Mouse (Mus musculus): ENCODE results near the gene Ttc7b. TPM values are rescaled to one million over a fixed set of nuclear protein-coding genes. Genes with fewer than 3 reads are reported as not detected.

The Ttc7b gene
- total and polyA plus RNA-seq, 3 experiments: 11.7 to 23.7 TPM; not detected in 1

DNA sequence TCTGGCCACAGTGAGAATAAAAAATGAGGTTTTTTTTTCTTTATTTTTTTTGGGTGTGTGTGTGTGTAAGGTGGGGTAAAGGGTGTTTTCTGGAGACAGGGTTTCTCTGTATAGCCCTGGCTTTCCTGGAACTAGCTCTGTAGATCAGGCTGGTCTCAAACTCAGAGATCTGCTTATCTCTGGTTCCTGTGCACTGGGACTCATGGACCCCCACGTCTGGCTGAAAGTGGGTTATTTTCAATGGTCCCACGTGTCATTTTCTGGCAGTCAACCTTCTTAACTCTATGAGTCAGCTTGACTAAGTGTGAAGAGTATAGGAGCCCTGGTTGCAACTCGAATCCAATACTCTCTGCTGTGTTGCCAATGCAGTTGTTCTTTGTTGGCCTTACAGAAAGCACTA is 127.1 kb downstream of the Ttc7b start:
- no peaks in the 10 kb centered on the region for H3K79me2 ChIP-seq (ENCODE audit: control insufficient read depth, insufficient read depth, low read length, poor library complexity)
- no peaks in the 10 kb centered on the region for H3K36me3 ChIP-seq (ENCODE audit: control insufficient read depth in 1 of 2, insufficient read depth in 2 of 2, low read length in 2 of 2)
- DNase-seq (ENCODE audit: low read depth, low spot score): no peak
- no peaks in the 10 kb centered on the region for H3K27me3 ChIP-seq (ENCODE audit: control insufficient read depth in 1 of 2, insufficient read depth in 2 of 2, low read length in 2 of 2)
- H3K9ac ChIP-seq (ENCODE audit: control insufficient read depth, low read depth, low read length, poor library complexity, severe bottlenecking): no peak overlapping the region
- H3K27ac ChIP-seq (ENCODE audit: control insufficient read depth, low read depth, low read length): no peak overlapping the region
- no peaks in the 10 kb centered on the region for H3K4me1 ChIP-seq (ENCODE audit: control insufficient read depth in 1 of 2, insufficient read depth in 2 of 2, low read length in 2 of 2)
- no peaks in the 10 kb centered on the region for H3K9me3 ChIP-seq (replicated peaks; ENCODE audit: insufficient read depth, low read length)
- no peak overlapping the region for H3K4me3 ChIP-seq (ENCODE audit: control insufficient read depth in 1 of 2, insufficient read depth in 1 of 2, low read depth in 2 of 2, low read length in 2 of 2)
- TF ChIP-seq BHLHE40 (IDR thresholded peaks at IDR 0.05; ENCODE audit: borderline replicate concordance, low read depth, low read length) (no peak), NRF1 (IDR thresholded peaks at IDR 0.05; ENCODE audit: insufficient read depth, low read depth, low read length, poor library complexity, severe bottlenecking) (no peak), ZC3H11A (IDR thresholded peaks at IDR 0.05; ENCODE audit: low read depth, low read length) (no peak), MAZ (IDR thresholded peaks at IDR 0.05; ENCODE audit: low read depth, low read length) (no peak), KAT2A (conservative IDR thresholded peaks at IDR 0.05; ENCODE audit: low read depth, low read length) (no peak), MYB (IDR thresholded peaks at IDR 0.05; ENCODE audit: low read depth, low read length) (no peak), GABPA (IDR thresholded peaks at IDR 0.05; ENCODE audit: low read depth, low read length) (no peak), TBP (IDR thresholded peaks at IDR 0.05; ENCODE audit: low read depth, low read length) (no peak), ZNF384 (IDR thresholded peaks at IDR 0.05; ENCODE audit: low read depth, low read length) (no peak), MAX (IDR thresholded peaks at IDR 0.05; ENCODE audit: low read length) (no peak), TCF12 (IDR thresholded peaks at IDR 0.05; ENCODE audit: low read depth, low read length) (no peak), MXI1 (IDR thresholded peaks at IDR 0.05; ENCODE audit: low read depth, low read length) (no peak), EP300 (IDR thresholded peaks at IDR 0.05; ENCODE audit: low read depth in 1 of 2, low read length in 2 of 2) (no peak), POLR2AphosphoS2 (IDR thresholded peaks at IDR 0.05; ENCODE audit: low read length) (no peak), JUND (IDR thresholded peaks at IDR 0.05; ENCODE audit: low read depth, low read length) (no peak)

DNA sequence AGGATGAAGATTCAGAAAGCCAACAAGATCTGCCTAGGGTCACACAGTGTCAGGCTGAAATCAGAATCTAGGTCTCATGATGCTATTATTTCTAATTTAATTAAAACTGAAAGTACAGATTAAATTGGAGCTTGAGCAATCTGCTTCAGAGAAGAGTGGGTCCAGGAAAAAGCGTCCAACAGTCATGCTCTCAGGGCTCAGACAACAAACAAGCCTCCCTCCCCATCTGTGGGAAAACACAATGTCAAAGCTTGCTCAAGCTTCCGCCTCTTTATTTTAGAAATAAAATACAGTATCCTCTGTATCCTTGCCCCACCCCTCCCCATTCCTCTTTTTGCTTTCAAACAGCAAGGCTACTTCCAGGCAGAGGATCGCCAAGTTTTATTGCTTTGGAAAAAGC is 127.5 kb downstream of the Ttc7b start:
- no peaks in the 10 kb centered on the region for H3K4me1 ChIP-seq (ENCODE audit: control insufficient read depth in 1 of 2, insufficient read depth in 2 of 2, low read length in 2 of 2)
- DNase-seq (ENCODE audit: low read depth, low spot score): no peak
- H3K27ac ChIP-seq (ENCODE audit: control insufficient read depth, low read depth, low read length): no peak overlapping the region
- H3K27me3 ChIP-seq (ENCODE audit: control insufficient read depth in 1 of 2, insufficient read depth in 2 of 2, low read length in 2 of 2): no peaks in the 10 kb centered on the region
- H3K4me3 ChIP-seq (ENCODE audit: control insufficient read depth in 1 of 2, insufficient read depth in 1 of 2, low read depth in 2 of 2, low read length in 2 of 2): no peak overlapping the region
- no peaks in the 10 kb centered on the region for H3K36me3 ChIP-seq (ENCODE audit: control insufficient read depth in 1 of 2, insufficient read depth in 2 of 2, low read length in 2 of 2)
- H3K79me2 ChIP-seq (ENCODE audit: control insufficient read depth, insufficient read depth, low read length, poor library complexity): no peaks in the 10 kb centered on the region
- H3K9ac ChIP-seq (ENCODE audit: control insufficient read depth, low read depth, low read length, poor library complexity, severe bottlenecking): no peak overlapping the region
- TF ChIP-seq MYC (IDR thresholded peaks at IDR 0.05; ENCODE audit: low read depth, low read length) (no peak), TBP (IDR thresholded peaks at IDR 0.05; ENCODE audit: low read depth, low read length) (no peak), CTCF (IDR thresholded peaks at IDR 0.05 in 2 of 3, conservative IDR thresholded peaks at IDR 0.05 in 1 of 3; ENCODE audit: control insufficient read depth in 1 of 3, insufficient read depth in 1 of 3, low read depth in 2 of 3, low read length in 3 of 3, poor library complexity in 1 of 3, severe bottlenecking in 1 of 3) (no peak), ZMIZ1 (IDR thresholded peaks at IDR 0.05; ENCODE audit: low read depth, low read length) (no peak), MEF2A (IDR thresholded peaks at IDR 0.05; ENCODE audit: extremely low read depth, insufficient replicate concordance, low read depth, low read length, poor library complexity, severe bottlenecking) (no peak), JUND (IDR thresholded peaks at IDR 0.05; ENCODE audit: low read depth, low read length) (no peak), MXI1 (IDR thresholded peaks at IDR 0.05; ENCODE audit: low read depth, low read length) (no peak), ZNF384 (IDR thresholded peaks at IDR 0.05; ENCODE audit: low read depth, low read length) (no peak), MAFK (IDR thresholded peaks at IDR 0.05; ENCODE audit: borderline replicate concordance, low read depth, low read length) (no peak), ETS1 (IDR thresholded peaks at IDR 0.05; ENCODE audit: low read depth, low read length) (no peak), TCF12 (IDR thresholded peaks at IDR 0.05; ENCODE audit: low read depth, low read length) (no peak), MAX (IDR thresholded peaks at IDR 0.05; ENCODE audit: low read length) (no peak)
- no peaks in the 10 kb centered on the region for H3K9me3 ChIP-seq (replicated peaks; ENCODE audit: insufficient read depth, low read length)
